Mouse (Mus musculus): ENCODE data around the gene Stambpl1. TPM values are rescaled to one million over a fixed set of nuclear protein-coding genes. Genes with fewer than 3 reads are reported as not detected.

Gene Stambpl1
- polyA plus RNA-seq, 1 experiment from 2014 or later = 5.9 TPM

Other genes with a start within 250 kb of the Stambpl1 start
- not detected in 2 replicates for gene Lipf, start 231.0 kb upstream of the Stambpl1 start, polyA plus RNA-seq (2015; fragmentation: Nextera tagmentation; extraction: Ambion mirVana)
- not detected in 2 replicates for gene Lipk, start 183.9 kb upstream of the Stambpl1 start, polyA plus RNA-seq (2015; fragmentation: Nextera tagmentation; extraction: Ambion mirVana)
- gene Lipn, start 124.9 kb upstream of the Stambpl1 start, polyA plus RNA-seq (2015; fragmentation: Nextera tagmentation; extraction: Ambion mirVana) = not detected in 2 replicates
- gene Lipm, start 91.3 kb upstream of the Stambpl1 start, polyA plus RNA-seq (2015; fragmentation: Nextera tagmentation; extraction: Ambion mirVana) = not detected in 2 replicates
- gene Ankrd22, start 26.2 kb upstream of the Stambpl1 start, polyA plus RNA-seq (2015; fragmentation: Nextera tagmentation; extraction: Ambion mirVana) = not detected in 2 replicates
- 9.6 and 15.2 TPM in 2 replicates for gene Acta2, start 63.4 kb downstream of the Stambpl1 start, polyA plus RNA-seq (2015; fragmentation: Nextera tagmentation; extraction: Ambion mirVana)
- 0.51 and 0.53 TPM in 2 replicates for gene Fas, start 98.4 kb downstream of the Stambpl1 start, polyA plus RNA-seq (2015; fragmentation: Nextera tagmentation; extraction: Ambion mirVana)